Mouse (Mus musculus): ENCODE measurements at regions not wholly inside any gene's neighbourhood (a gene's known extent, or its start where the extent isn't known, plus 50 kb on each side); places are given as distances from the start of the nearest gene placed in this dataset.

GRCm38 (mm10) chr11:32961600-32961999, 137.2 kb upstream of the Smim23 start:
- H3K4me3 ChIP-seq (ENCODE audit: low read length) = no peak overlapping the region
- ATAC-seq (ENCODE audit: low FRiP score, low TSS enrichment) = no peak
- H3K27me3 ChIP-seq (ENCODE audit: control insufficient read depth, insufficient read depth, low read length) = no peaks in the 10 kb centered on the region
- 65% methylated on average over 3 of the region's 3 CpGs for WGBS
- peaks cover 4% of the 10 kb centered on the region; the same call in 1 of the 2 replicates for H3K9me3 ChIP-seq (ENCODE audit: control insufficient read depth, low read length)
- no peak overlapping the region for H3K9ac ChIP-seq (ENCODE audit: low read depth, low read length)
- H3K4me2 ChIP-seq (replicated peaks; ENCODE audit: low read depth, low read length) = no peak overlapping the region
- no peaks in the 10 kb centered on the region for H3K4me1 ChIP-seq (ENCODE audit: control insufficient read depth, insufficient read depth, low read length)
- H3K36me3 ChIP-seq (ENCODE audit: control insufficient read depth, insufficient read depth, low read length) = no peaks in the 10 kb centered on the region
- H3K27ac ChIP-seq (ENCODE audit: low read depth, low read length) = no peak overlapping the region

DNA sequence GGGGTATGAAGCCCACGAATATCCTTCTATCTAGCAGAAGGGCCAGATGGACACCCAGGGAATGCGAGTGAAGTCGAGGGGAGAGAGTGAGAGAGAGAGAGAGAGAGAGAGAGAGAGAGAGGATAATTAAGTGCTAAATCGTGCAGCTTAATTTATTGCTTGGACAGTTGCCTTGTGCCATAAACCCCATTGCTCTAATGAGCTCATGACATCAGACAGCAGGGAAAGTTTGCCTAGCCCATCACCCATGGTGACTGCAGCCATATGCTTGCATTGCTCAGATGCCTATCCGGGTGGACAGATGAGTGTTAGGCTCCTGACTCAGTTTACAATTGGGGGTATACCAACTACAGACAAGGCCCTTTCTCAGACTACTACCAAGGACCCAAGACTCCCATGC, 134.6 kb upstream of the Smim23 start:
- no peak overlapping the region for H3K9ac ChIP-seq (ENCODE audit: low read depth, low read length)
- no peaks in the 10 kb centered on the region for H3K4me1 ChIP-seq (ENCODE audit: control insufficient read depth, insufficient read depth, low read length)
- H3K9me3 ChIP-seq (ENCODE audit: control insufficient read depth, low read length) = peaks cover 4% of the 10 kb centered on the region; the same call in 1 of the 2 replicates
- WGBS = 15% methylated on average over 5 of the region's 5 CpGs
- no peaks in the 10 kb centered on the region for H3K27me3 ChIP-seq (ENCODE audit: control insufficient read depth, insufficient read depth, low read length)
- H3K4me3 ChIP-seq (ENCODE audit: low read length) = no peak overlapping the region
- H3K27ac ChIP-seq (ENCODE audit: low read depth, low read length) = no peak overlapping the region
- ATAC-seq (ENCODE audit: low FRiP score, low TSS enrichment) = peak; percentile 21; the same call in 1 of the 2 replicates
- no peak overlapping the region for H3K4me2 ChIP-seq (replicated peaks; ENCODE audit: low read depth, low read length)
- no peaks in the 10 kb centered on the region for H3K36me3 ChIP-seq (ENCODE audit: control insufficient read depth, insufficient read depth, low read length)

GRCm38 (mm10) chr11:32956993-32957392, 132.6 kb upstream of the Smim23 start:
- Histone ChIP-seq H3K36me3 (ENCODE audit: control insufficient read depth, insufficient read depth, low read length) (no peaks in the 10 kb centered on the region), H3K9ac (ENCODE audit: low read depth, low read length) (no peak overlapping the region), H3K9me3 (ENCODE audit: control insufficient read depth, low read length) (peaks cover 4% of the 10 kb centered on the region; the same call in 1 of the 2 replicates), H3K27ac (ENCODE audit: low read depth, low read length) (no peak overlapping the region), H3K27me3 (ENCODE audit: control insufficient read depth, insufficient read depth, low read length) (no peaks in the 10 kb centered on the region), H3K4me3 (ENCODE audit: low read length) (no peak overlapping the region), H3K4me1 (ENCODE audit: control insufficient read depth, insufficient read depth, low read length) (no peaks in the 10 kb centered on the region), H3K4me2 (replicated peaks; ENCODE audit: low read depth, low read length) (no peak overlapping the region)
- WGBS = 33% methylated on average over 7 of the region's 7 CpGs
- ATAC-seq (ENCODE audit: low FRiP score, low TSS enrichment) = peak; percentile 67

DNA sequence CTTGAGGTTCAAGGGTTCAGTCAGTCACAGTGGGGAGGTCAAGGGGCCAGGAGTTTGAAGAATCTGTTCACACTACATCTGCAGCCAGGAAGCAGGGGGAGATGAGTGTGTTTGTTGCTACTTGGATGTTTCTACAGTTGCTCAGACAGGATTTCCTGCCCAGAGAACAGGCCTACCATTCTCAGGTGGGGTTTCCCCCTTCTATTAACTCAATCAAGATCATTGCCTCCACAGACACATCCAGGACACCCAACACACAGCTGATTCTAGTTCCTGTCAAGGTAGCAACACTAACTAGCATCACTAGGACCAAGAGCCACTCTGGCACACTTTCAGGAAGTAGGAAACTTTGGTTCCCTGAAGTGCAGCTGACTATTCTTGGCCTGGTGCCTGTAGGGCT, 127.9 kb upstream of the Smim23 start:
- Histone ChIP-seq H3K27ac (ENCODE audit: low read depth, low read length) (no peak overlapping the region), H3K27me3 (ENCODE audit: control insufficient read depth, insufficient read depth, low read length) (no peaks in the 10 kb centered on the region)
- ATAC-seq (ENCODE audit: low FRiP score, low TSS enrichment) = no peak

GRCm38 (mm10) chr11:32948132-32948531, 123.7 kb upstream of the Smim23 start:
- H3K9me3 ChIP-seq (ENCODE audit: control insufficient read depth, low read length) = no peaks in the 10 kb centered on the region
- no peak overlapping the region for H3K9ac ChIP-seq (ENCODE audit: low read depth, low read length)
- H3K36me3 ChIP-seq (ENCODE audit: control insufficient read depth, insufficient read depth, low read length) = no peaks in the 10 kb centered on the region
- no peak overlapping the region for H3K27ac ChIP-seq (ENCODE audit: low read depth, low read length)
- H3K27me3 ChIP-seq (ENCODE audit: control insufficient read depth, insufficient read depth, low read length) = no peaks in the 10 kb centered on the region
- H3K4me1 ChIP-seq (ENCODE audit: control insufficient read depth, insufficient read depth, low read length) = no peaks in the 10 kb centered on the region
- no peak for ATAC-seq (ENCODE audit: low FRiP score, low TSS enrichment)
- no peak overlapping the region for H3K4me3 ChIP-seq (ENCODE audit: low read length)
- no peak overlapping the region for H3K4me2 ChIP-seq (replicated peaks; ENCODE audit: low read depth, low read length)
- 76% methylated on average over 4 of the region's 4 CpGs for WGBS

More for the DNA sequence above, 127.9 kb upstream of the Smim23 start:
- Histone ChIP-seq H3K4me3 (ENCODE audit: low read length) (no peak overlapping the region), H3K4me2 (replicated peaks; ENCODE audit: low read depth, low read length) (no peak overlapping the region), H3K36me3 (ENCODE audit: control insufficient read depth, insufficient read depth, low read length) (no peaks in the 10 kb centered on the region), H3K9ac (ENCODE audit: low read depth, low read length) (no peak overlapping the region), H3K4me1 (ENCODE audit: control insufficient read depth, insufficient read depth, low read length) (no peaks in the 10 kb centered on the region), H3K9me3 (ENCODE audit: control insufficient read depth, low read length) (no peaks in the 10 kb centered on the region)

DNA sequence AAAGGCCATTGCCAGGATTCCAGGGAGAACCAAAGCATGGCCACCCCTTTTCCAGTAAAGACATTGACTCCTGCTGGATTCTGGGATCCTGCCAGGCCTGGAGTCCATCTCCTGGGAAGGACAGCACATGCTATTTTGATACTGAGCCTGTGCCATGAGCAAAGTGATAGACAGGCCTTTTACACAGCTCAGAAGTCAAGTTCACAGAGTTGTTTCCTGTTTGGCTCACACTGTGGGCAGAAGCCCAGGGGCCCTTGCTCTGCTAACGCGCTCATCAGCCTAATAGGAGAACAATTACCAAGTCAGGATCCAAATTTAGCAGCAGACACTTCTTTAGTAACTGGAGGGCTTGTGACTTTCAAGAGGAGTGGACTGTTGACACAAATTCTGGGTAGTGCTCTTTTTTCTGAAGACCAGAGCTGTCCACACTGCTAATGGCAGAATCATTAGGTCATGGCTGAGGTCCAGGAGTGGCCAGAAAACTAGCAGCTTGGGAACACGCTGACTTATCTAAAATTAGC, 122.1 kb upstream of the Smim23 start:
- WGBS = 59% methylated on average over 3 of the region's 3 CpGs
- Histone ChIP-seq H3K4me2 (replicated peaks; ENCODE audit: low read depth, low read length) (no peak overlapping the region), H3K4me1 (ENCODE audit: control insufficient read depth, insufficient read depth, low read length) (no peaks in the 10 kb centered on the region), H3K9ac (ENCODE audit: low read depth, low read length) (no peak overlapping the region), H3K27me3 (ENCODE audit: control insufficient read depth, insufficient read depth, low read length) (no peaks in the 10 kb centered on the region), H3K36me3 (ENCODE audit: control insufficient read depth, insufficient read depth, low read length) (no peaks in the 10 kb centered on the region), H3K4me3 (ENCODE audit: low read length) (no peak overlapping the region), H3K27ac (ENCODE audit: low read depth, low read length) (no peak overlapping the region), H3K9me3 (ENCODE audit: control insufficient read depth, low read length) (no peaks in the 10 kb centered on the region)
- ATAC-seq (ENCODE audit: low FRiP score, low TSS enrichment) = no peak

DNA sequence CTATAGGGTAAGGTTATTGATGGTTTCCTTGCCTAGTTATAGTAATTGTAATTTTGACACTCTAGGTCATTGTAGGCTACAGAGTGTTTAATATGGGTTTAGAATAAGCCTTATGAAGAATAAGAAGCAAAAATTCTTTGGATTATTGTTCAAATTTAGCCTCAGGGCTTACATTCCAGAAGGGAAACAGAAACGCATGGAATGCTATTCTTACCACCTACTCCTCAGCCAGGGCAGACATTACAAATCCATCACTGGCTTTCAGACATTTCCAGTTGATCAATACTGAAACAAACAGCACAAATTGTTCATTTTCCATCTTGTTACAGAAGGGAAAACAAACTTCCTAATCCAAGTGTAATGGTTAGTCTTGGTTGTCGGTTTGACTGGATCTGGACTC, 120.7 kb upstream of the Smim23 start:
- WGBS = 78% methylated on average over 2 of the region's 2 CpGs
- no peaks in the 10 kb centered on the region for H3K27me3 ChIP-seq (ENCODE audit: control insufficient read depth, insufficient read depth, low read length)
- H3K9me3 ChIP-seq (ENCODE audit: control insufficient read depth, low read length) = no peaks in the 10 kb centered on the region
- no peak overlapping the region for H3K4me3 ChIP-seq (ENCODE audit: low read length)
- ATAC-seq (ENCODE audit: low FRiP score, low TSS enrichment) = no peak
- H3K36me3 ChIP-seq (ENCODE audit: control insufficient read depth, insufficient read depth, low read length) = no peaks in the 10 kb centered on the region
- H3K4me2 ChIP-seq (replicated peaks; ENCODE audit: low read depth, low read length) = no peak overlapping the region
- no peaks in the 10 kb centered on the region for H3K4me1 ChIP-seq (ENCODE audit: control insufficient read depth, insufficient read depth, low read length)
- no peak overlapping the region for H3K27ac ChIP-seq (ENCODE audit: low read depth, low read length)
- H3K9ac ChIP-seq (ENCODE audit: low read depth, low read length) = no peak overlapping the region

- H3K4me3 ChIP-seq (ENCODE audit: low read length) = no peak overlapping the region
- no peak for ATAC-seq (ENCODE audit: low FRiP score, low TSS enrichment)
- H3K4me2 ChIP-seq (replicated peaks; ENCODE audit: low read depth, low read length) = no peak overlapping the region
- no peaks in the 10 kb centered on the region for H3K4me1 ChIP-seq (ENCODE audit: control insufficient read depth, insufficient read depth, low read length)
- H3K27me3 ChIP-seq (ENCODE audit: control insufficient read depth, insufficient read depth, low read length) = no peaks in the 10 kb centered on the region
- H3K36me3 ChIP-seq (ENCODE audit: control insufficient read depth, insufficient read depth, low read length) = no peaks in the 10 kb centered on the region
- H3K27ac ChIP-seq (ENCODE audit: low read depth, low read length) = no peak overlapping the region
- no peaks in the 10 kb centered on the region for H3K9me3 ChIP-seq (ENCODE audit: control insufficient read depth, low read length)
- WGBS = 72% methylated on average over 5 of the region's 5 CpGs
- no peak overlapping the region for H3K9ac ChIP-seq (ENCODE audit: low read depth, low read length)
Observed at GRCm38 (mm10) chr11:32941331-32942009, 117.1 kb upstream of the Smim23 start.

- Histone ChIP-seq H3K9me3 (ENCODE audit: control insufficient read depth, low read length) (no peaks in the 10 kb centered on the region), H3K27me3 (ENCODE audit: control insufficient read depth, insufficient read depth, low read length) (no peaks in the 10 kb centered on the region), H3K4me2 (replicated peaks; ENCODE audit: low read depth, low read length) (no peak overlapping the region), H3K9ac (ENCODE audit: low read depth, low read length) (no peak overlapping the region), H3K36me3 (ENCODE audit: control insufficient read depth, insufficient read depth, low read length) (no peaks in the 10 kb centered on the region), H3K27ac (ENCODE audit: low read depth, low read length) (no peak overlapping the region), H3K4me1 (ENCODE audit: control insufficient read depth, insufficient read depth, low read length) (no peaks in the 10 kb centered on the region), H3K4me3 (ENCODE audit: low read length) (no peak overlapping the region)
- WGBS = 76% methylated on average over 1 of the region's 1 CpGs
- ATAC-seq (ENCODE audit: low FRiP score, low TSS enrichment) = peak; percentile 68
Observed at GRCm38 (mm10) chr11:32939102-32939501, 114.7 kb upstream of the Smim23 start.

Measured in kidney, embryonic 14.5 days (tissue).